Mouse (Mus musculus): Measurements from ENCODE around the gene Msl3l2. TPM values are rescaled to one million over a fixed set of nuclear protein-coding genes. Genes with fewer than 3 reads are reported as not detected.
A peak's percentile ranks its signal among the peaks of the same experiment; 100 is the strongest.

The Msl3l2 gene
- polyA plus RNA-seq, 1 experiment from 2014 or later, result 7.2 TPM

DNA sequence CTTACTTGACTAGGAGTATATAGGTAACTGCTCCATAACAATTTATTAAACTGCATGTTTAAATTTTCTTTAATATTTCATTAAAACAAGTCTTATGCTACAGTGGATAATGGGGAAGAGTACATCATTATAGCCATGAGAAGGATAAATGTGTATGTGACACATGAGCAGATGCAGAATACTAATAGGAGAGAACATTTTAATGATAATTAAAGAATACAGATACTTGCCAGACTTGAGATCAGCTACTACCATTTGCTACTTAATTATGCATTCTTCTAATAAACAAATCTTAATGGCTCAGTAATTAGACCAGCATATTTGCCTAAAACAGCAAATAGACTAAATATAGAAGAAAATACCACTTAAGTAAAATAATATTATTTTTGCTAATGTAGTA lies 10.0 kb upstream of the Msl3l2 start:
- DNase-seq (ENCODE audit: low spot score) (no peak), ATAC-seq (no peak)
- Histone ChIP-seq H3K4me1 (ENCODE audit: insufficient read depth, low read depth, low read length) (no peaks in the 10 kb centered on the region), H3K36me3 (ENCODE audit: insufficient read depth, low read length) (no peaks in the 10 kb centered on the region), H3K9ac (replicated peaks; ENCODE audit: low read depth) (no peak overlapping the region), H3K27me3 (replicated peaks; ENCODE audit: insufficient read depth, low read length) (no peaks in the 10 kb centered on the region), H3K4me2 (replicated peaks; ENCODE audit: low read depth, low read length) (no peak overlapping the region), H3K27ac (ENCODE audit: low read length) (no peak overlapping the region), H3K4me3 (ENCODE audit: low read depth, low read length) (no peak overlapping the region), H3K9me3 (ENCODE audit: low read length) (no peaks in the 10 kb centered on the region)
- no peak for TF ChIP-seq CTCF (IDR thresholded peaks at IDR 0.05)
- TF ChIP-seq EP300 (IDR thresholded peaks at IDR 0.05), result no peak

DNA sequence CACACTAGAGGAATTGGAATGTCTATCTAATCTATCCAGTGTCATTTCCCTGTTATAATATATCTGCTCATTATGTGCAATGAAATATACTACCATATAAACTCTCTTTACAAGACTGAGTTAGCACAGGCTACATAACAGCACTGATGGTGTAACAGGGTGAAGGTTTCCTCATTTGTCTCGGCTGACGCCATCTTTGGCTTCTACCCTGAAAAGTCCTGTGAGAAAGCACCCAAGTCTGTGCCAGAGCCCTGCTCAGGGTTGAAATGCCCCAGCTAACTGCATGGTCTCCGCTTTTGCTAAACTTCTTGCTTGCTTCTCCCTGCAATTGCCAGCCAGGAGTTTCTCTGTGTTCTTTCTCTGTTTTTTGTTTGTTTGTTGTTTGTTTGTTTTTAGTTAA lies 7.6 kb upstream of the Msl3l2 start:
- no peak for ATAC-seq
- no peaks in the 10 kb centered on the region for H3K9me3 ChIP-seq (ENCODE audit: low read length)
- no peak overlapping the region for H3K4me2 ChIP-seq (replicated peaks; ENCODE audit: low read depth, low read length)
- H3K27ac ChIP-seq (ENCODE audit: low read length), result no peak overlapping the region
- H3K36me3 ChIP-seq (ENCODE audit: insufficient read depth, low read length), result no peaks in the 10 kb centered on the region
- no peak overlapping the region for H3K9ac ChIP-seq (replicated peaks; ENCODE audit: low read depth)
- H3K4me1 ChIP-seq (ENCODE audit: insufficient read depth, low read depth, low read length), result no peaks in the 10 kb centered on the region
- no peaks in the 10 kb centered on the region for H3K27me3 ChIP-seq (replicated peaks; ENCODE audit: insufficient read depth, low read length)
- DNase-seq (ENCODE audit: low spot score), result no peak
- H3K4me3 ChIP-seq (ENCODE audit: low read depth, low read length), result no peak overlapping the region
- 82% methylated on average over 3 of the region's 3 CpGs for WGBS
- TF ChIP-seq EP300 (IDR thresholded peaks at IDR 0.05), result no peak
- no peak for TF ChIP-seq CTCF (IDR thresholded peaks at IDR 0.05)

DNA sequence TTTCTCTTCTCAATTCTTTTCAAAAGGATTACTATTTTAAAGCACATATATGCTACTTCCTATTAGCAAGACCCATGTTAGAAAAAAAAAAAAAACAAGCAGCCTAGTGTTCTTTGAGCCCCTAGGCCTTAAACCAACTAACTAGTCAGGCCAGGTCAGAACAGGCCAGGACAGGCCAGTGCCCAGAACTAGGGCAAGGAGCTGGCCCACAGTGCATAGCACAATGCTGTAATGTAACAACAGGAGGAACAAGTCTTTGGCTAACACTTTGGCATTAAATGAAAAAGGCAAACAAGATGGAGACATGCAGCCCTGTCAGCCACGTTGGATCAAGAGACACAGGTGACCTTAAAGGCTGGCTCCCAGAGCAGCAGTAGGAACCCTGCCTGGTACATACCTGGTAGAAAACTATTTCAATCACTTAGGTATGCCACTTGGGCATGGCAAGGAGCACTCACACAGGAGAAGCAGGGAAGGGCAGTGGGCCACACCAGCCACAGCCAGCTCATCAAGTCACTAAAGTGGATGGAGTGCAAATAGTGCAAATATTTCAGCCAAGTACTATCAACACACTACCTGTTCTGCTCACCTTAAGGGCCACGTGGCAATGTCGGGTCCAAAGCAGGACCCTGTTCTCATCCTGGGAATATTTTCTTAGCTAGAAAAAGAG lies 6.9 kb upstream of the Msl3l2 start:
- Histone ChIP-seq H3K27ac (ENCODE audit: low read length) (peak overlapping the region; percentile 48), H3K27me3 (replicated peaks; ENCODE audit: insufficient read depth, low read length) (no peaks in the 10 kb centered on the region), H3K36me3 (ENCODE audit: insufficient read depth, low read length) (no peaks in the 10 kb centered on the region), H3K4me3 (ENCODE audit: low read depth, low read length) (no peak overlapping the region), H3K4me1 (ENCODE audit: insufficient read depth, low read depth, low read length) (no peaks in the 10 kb centered on the region), H3K4me2 (replicated peaks; ENCODE audit: low read depth, low read length) (no peak overlapping the region), H3K9ac (replicated peaks; ENCODE audit: low read depth) (no peak overlapping the region), H3K9me3 (ENCODE audit: low read length) (no peaks in the 10 kb centered on the region)
- ATAC-seq (peak; percentile 97), DNase-seq (ENCODE audit: low spot score) (peak; percentile 82)
- TF ChIP-seq CTCF (IDR thresholded peaks at IDR 0.05) (no peak), EP300 (IDR thresholded peaks at IDR 0.05) (peak; percentile 96)
- 48% methylated on average over 3 of the region's 3 CpGs for WGBS

DNA sequence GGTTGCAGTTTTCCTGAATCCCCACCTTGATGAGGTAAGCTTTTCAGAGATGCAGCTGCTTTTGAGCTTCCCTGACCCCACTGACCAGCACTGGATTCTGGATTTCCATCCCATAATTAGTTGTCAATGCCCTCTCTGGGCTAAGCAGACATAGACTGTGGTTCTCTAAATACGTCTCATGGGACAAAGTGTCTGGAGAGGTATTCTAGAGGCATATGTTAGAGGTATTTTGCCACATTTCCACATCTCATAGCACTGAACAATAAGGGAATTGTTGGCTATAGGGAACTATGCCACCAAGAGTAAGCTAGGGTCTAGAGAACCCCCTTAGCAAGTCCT lies 248 bp downstream of the Msl3l2 start:
- no peak for TF ChIP-seq CTCF (IDR thresholded peaks at IDR 0.05)
- no peak for TF ChIP-seq EP300 (IDR thresholded peaks at IDR 0.05)
- Histone ChIP-seq H3K27me3 (replicated peaks; ENCODE audit: insufficient read depth, low read length) (no peaks in the 10 kb centered on the region), H3K4me3 (ENCODE audit: low read depth, low read length) (peak overlapping the region; percentile 51), H3K36me3 (ENCODE audit: insufficient read depth, low read length) (no peaks in the 10 kb centered on the region), H3K27ac (ENCODE audit: low read length) (peak overlapping the region; percentile 82), H3K9me3 (ENCODE audit: low read length) (no peaks in the 10 kb centered on the region), H3K4me1 (ENCODE audit: insufficient read depth, low read depth, low read length) (no peaks in the 10 kb centered on the region), H3K9ac (replicated peaks; ENCODE audit: low read depth) (peak overlapping the region; percentile 77), H3K4me2 (replicated peaks; ENCODE audit: low read depth, low read length) (peak overlapping the region; percentile 60)
- DNase-seq (ENCODE audit: low spot score), result no peak
- WGBS, result 27% methylated on average over 1 of the region's 1 CpGs
- peak; percentile 42 for ATAC-seq

DNA sequence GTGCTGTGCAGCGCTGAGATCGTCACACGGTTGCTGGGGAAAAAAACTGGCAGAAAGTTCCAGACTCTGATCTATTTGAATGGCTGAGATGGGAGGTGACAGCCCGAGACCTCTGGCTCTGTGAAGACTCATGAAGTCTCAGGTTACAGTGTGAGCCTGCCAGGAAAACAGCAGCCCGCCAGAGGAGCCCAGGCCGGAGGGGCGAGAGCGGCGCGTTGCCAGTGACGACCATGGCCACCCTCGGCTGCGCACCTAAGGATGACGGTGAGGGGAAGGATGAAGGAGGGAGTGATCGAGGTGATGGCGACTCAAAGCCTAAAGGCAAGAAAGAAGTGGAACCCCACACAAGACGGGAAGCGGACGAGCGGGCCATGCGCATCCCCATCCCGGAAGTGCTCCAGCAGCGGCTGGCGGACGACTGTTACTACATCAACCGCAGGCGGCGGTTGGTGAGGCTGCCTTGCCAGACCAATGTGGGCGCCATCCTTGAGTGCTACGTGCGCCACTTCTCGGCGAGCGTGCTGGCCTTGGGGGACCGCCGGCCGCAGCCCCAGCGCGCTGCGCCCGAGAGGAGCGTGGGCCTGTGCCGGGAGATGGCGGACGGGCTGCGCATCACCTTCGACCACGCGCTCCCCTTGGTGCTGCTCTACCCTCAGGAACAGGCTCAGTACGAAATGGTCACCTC lies 8.4 kb downstream of the Msl3l2 start:
- no peak overlapping the region for H3K27ac ChIP-seq (ENCODE audit: low read length)

DNA sequence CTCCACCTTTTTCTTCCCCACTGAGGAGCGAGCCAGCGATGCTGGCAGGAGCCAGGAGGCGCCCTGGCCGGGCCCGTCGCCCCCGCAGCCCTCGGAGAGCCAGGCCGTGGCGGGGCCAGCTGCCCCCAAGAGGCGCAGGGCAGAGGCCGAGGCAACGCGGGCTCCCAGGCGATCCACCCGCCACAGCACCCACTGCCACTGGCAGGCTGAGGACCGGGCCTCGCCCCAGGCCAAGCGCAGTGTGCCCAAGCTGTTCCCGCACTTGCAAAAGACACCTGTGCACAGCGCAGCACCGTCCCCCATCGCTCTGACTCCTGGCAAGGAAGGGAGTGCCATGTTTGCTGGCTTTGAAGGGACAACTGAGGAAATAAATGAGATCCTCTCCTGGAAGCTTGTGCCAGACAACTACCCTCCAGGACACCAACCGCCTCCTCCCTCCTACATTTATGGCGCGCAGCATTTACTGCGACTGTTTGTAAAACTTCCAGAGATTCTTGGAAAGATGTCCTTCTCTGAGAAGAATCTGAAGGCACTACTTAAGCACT lies 9.0 kb downstream of the Msl3l2 start:
- no peaks in the 10 kb centered on the region for H3K27me3 ChIP-seq (replicated peaks; ENCODE audit: insufficient read depth, low read length)
- DNase-seq (ENCODE audit: low spot score) (no peak), ATAC-seq (peak; percentile 52)
- no peaks in the 10 kb centered on the region for H3K36me3 ChIP-seq (ENCODE audit: insufficient read depth, low read length)
- no peaks in the 10 kb centered on the region for H3K9me3 ChIP-seq (ENCODE audit: low read length)
- no peak for TF ChIP-seq CTCF (IDR thresholded peaks at IDR 0.05)
- no peak for TF ChIP-seq EP300 (IDR thresholded peaks at IDR 0.05)
- H3K4me1 ChIP-seq (ENCODE audit: insufficient read depth, low read depth, low read length), result peaks cover 3% of the 10 kb centered on the region; the same call in 1 of the 2 replicates
- no peak overlapping the region for H3K27ac ChIP-seq (ENCODE audit: low read length)
- 34% methylated on average over 14 of the region's 27 CpGs for WGBS
- H3K9ac ChIP-seq (replicated peaks; ENCODE audit: low read depth), result peak overlapping the region; percentile 36; the same call in 1 of the 2 replicates
- peak overlapping the region; percentile 71 for H3K4me2 ChIP-seq (replicated peaks; ENCODE audit: low read depth, low read length)
- peak overlapping the region; percentile 45 for H3K4me3 ChIP-seq (ENCODE audit: low read depth, low read length)

More for the DNA sequence above, 8.4 kb downstream of the Msl3l2 start:
- Histone ChIP-seq H3K4me2 (replicated peaks; ENCODE audit: low read depth, low read length) (peak overlapping the region; percentile 71), H3K4me1 (ENCODE audit: insufficient read depth, low read depth, low read length) (peaks cover 3% of the 10 kb centered on the region; the same call in 1 of the 2 replicates), H3K9ac (replicated peaks; ENCODE audit: low read depth) (peak overlapping the region; percentile 36; the same call in 1 of the 2 replicates), H3K36me3 (ENCODE audit: insufficient read depth, low read length) (no peaks in the 10 kb centered on the region), H3K4me3 (ENCODE audit: low read depth, low read length) (peak overlapping the region; percentile 45), H3K9me3 (ENCODE audit: low read length) (no peaks in the 10 kb centered on the region), H3K27me3 (replicated peaks; ENCODE audit: insufficient read depth, low read length) (no peaks in the 10 kb centered on the region)
- DNase-seq (ENCODE audit: low spot score) (peak; percentile 61), ATAC-seq (peak; percentile 85)
- TF ChIP-seq CTCF (IDR thresholded peaks at IDR 0.05) (peak; percentile 4; the same call in 1 of the 2 replicates), EP300 (IDR thresholded peaks at IDR 0.05) (no peak)
- 4% methylated on average over 50 of the region's 50 CpGs for WGBS
